Mouse (Mus musculus) brain, embryonic 18.5 days (tissue): ENCODE results near the gene Psmg3.
A peak's percentile ranks its signal among the peaks of the same experiment; 100 is the strongest.

Source experiments
- DNase-seq: peaks from one replicate; pipeline ENCODE4 v3.0.0-alpha.2; 2012; ENCODE audit warnings: low read depth, low spot score

Psmg3 gene

DNA sequence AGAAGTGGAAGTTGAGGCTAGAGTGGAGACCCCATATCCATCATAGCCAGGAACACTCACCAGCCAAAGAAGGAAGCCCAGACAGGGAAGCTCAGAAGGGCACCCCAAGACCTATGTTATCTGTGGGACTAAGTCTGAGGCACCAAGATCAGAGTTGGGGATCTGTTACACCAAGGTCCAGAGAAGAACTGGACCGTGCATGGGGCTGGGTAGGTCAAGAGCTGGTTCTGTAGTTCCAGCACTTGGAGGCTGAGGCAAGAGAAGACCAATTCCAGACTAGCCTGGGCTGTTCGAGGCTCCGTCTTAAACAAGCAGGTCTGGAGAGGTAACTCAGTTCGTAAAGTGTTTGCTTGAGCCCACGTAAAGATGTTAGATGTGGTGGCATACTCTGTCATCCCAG, 32.5 kb downstream of the Psmg3 start:
- no peak for DNase-seq

DNA sequence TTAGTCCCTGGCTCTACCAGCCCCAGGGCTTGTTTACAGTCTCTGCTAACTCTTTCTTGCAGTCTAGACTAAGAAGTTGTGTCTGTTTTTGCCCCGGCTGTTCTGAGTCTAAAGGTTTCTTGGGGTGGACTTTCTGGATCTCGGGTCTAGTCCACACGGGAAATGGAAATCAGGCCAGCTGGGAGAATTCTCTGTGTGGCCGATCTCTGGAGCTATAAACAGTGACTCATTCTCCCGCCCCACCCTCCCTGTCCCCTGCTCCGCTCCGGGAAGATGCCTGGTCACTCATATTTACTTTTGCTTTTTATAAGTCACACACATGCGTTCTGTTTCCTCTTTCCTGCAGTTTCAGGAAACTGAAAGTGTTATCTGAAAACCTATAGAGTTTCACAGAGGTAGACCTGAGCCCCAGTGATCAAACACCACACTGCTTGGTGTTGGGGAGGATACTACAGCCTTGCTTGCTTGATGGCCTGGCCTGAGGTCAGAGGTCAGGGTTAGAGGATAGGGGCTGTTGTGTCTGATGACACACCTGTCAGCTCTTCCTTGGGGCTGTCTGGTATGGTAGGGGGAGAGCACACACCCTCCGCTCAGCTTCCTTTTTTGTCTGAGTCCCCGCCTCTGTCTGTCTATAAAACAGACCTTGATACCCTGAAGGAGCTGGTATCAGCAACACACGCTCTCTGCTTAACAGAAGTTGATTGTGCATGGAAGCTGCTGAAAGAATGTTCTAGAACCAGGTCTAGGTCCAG, 33.2 kb downstream of the Psmg3 start:
- no peak for DNase-seq

DNA sequence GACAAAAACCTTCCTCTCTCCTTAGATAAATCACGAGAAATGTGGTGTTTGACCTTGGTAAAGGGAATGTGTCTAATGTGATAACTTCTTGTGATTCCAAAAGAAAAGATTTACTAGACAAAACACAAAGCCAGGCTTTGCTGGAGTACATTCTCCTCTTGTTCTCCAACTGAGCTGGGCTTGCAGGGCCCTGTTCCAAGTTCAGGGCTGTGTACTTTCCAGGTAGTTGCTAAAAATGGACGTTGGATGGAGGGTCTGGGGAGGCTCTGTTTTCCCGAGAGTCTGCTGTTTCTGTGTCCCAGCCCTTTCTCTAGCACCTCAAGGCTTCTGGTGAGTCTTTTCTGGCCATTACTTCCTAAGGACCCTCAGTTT, 33.7 kb downstream of the Psmg3 start:
- DNase-seq: no peak

DNA sequence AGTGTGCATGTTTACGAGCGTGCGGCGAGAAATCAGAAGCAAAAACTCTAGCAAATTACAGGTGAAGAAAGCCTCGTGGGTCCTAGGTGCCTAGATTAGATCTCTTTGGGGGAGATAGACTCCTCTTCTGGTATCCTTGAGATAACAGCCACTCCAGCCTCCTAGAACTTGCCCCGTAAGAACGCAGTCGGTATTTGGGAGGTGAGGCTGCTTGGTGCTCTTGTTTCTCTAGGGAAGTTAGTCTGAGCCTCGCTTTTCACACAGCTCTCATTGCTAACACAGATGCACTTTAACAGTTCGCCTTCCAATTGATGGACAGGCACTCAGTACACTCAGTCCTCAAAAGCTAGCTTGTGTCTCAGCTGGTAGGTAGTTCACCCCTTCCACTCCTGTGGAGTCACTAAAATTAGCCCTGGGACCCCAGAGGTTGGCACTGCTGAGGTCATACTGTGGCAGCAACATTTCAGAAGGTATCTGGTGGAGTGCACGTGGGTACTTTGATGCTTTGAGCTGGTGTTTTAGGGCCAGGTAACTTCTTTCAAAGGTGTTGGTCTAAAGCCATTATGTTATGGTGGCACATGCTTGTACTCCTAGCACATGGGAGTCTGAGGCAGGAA, 34.4 kb downstream of the Psmg3 start:
- DNase-seq: no peak

DNA sequence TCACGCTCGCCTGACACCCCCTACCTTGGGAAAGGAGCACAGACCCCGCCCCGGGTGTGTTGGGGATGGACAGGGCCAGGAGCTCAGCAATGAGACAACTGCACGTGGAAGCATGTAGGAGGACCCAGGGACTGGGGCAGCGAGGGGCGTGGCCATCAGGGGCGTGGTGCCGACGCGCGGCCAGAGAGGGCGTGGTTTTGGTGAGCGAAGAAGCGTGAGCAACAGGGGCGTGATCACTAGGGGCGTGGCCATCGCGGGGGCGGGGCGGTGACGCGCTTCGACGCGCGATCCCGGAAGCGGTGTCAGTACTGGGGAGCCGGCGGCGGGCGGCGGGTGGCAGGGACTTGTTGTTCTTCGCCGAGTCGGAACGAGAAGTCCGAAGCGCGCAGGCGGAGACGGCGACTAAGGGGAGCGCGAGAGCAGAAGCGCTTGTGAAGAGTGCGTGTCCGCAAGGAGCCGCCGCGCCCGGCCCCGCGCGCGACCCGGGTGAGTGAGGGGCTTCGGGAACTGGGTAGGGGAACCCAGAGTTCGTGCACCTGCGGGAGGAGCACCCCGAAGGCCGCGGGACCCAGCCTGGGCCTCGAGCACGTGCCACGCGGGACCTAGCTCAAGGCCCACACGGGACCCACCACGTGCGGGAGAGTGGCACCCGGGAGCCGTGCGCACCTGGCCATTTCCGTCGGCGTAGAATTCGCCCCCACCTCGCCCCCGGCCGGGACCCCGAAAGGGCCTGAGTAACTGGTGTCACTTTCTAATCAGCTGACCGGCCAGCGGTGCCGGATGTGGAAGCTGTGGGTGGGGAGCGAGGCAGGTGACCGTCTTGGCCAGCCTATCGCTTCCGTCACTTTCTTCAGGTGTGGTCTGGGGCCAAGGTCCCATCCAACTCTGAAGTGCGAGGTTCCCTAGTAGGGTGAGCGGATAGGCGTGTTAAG, 35.2 kb downstream of the Psmg3 start, which contains the start of gene Mafk:
Mafk (plus strand) TSS at position 287 of the 932 bp plus-strand sequence.
- peak; percentile 51 for DNase-seq

DNA sequence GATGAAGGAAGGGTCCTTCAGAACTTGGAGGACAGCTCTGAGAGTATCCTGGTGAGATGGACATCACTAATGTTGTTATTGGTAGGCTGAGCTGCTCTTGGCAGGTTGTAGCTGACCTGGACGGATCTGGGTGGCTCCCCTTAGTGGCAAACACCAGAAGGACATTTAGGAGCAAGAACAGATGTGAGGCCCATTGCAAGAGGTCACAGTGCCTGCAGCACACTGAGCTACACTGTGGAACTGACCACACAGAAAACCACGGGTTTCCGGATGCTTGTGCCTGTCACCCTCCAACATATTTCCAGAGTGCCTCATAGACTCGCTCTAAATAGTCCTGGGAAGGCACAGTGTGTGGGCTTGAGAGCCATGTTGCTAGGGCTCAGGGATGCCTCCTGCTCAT, 37.2 kb downstream of the Psmg3 start:
- no peak for DNase-seq

DNA sequence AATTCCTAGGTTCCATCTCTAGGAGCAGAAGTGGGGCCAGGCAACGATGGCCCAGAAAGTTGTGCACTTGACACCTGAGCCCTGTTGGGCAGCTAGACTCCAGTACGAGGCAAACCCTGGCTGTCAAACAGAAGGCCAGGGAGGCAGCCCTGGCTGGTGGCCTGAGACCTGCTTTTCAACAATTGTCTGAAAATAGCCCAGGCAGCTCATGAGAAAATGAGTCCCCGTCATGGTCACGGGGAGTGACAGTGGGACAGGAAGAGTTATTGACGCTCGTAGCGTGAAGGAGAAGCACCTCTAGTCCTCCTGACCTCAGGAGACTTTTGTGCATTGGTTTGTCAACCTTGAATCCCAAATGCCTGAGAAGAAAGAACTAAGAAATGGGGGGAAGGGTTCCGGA, 45.3 kb downstream of the Psmg3 start:
- no peak for DNase-seq

DNA sequence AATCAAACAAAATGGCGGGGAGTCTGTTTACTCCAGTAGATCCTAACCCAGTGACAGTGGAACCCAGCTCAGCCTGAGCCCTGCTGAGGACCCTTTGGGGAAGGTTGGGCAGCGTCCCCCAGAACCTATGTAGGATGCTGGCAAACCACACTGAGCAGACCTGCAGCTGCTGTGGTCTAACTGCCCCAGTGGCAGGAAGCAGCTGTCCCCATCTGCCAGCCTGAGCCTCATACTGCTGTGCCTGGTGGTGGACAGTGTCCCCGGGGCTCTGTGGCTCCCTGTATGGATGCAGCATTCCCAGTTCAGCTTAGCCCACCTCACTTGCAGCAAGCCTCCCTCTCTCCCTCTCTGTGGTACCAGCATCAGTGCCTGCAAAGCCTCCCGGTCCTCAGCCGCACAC, 49.7 kb downstream of the Psmg3 start:
- no peak for DNase-seq

DNA sequence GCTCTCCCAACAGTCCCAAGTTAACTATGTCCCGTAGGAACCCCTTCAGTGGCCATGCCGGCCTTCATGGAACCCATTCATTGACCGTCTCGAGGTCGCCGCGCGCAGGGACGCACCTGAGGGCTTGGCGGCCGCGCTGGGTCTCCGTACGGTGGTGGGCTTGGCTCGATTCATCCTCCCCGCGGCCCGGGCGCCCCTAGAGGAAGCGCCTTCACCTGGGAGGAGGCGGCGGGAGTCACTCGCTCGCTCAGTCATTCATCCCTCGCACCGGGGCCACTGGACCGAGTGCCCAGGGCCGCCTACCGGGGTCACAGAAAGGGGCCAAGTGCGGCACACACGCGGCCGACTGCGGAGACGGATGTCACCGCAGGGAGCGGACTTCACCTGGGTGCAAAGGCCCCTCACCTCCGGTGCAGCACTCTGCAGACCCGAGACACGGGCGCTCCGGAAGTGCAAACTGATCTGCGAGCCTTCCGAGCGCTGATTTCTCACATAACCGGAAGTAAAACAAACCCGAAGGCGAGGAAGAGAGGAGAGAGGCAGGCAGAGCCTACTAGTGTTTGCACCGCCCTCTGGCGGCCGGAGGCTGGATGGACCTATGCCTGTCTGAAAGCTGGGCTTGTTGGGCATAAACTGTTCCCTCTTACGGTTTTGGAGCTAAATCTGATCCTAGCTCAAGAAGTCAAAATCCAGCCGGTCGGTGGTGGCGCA, 51.3 kb downstream of the Psmg3 start, which contains the start of gene Ints1:
Ints1 (minus strand) TSS at position 459 of the 711 bp plus-strand sequence.
- peak; percentile 87 for DNase-seq
